Mouse (Mus musculus) hematopoietic stem cell, adult 5-6 weeks (primary cell): ENCODE data around the gene Trove2. TPM values are rescaled to one million over a fixed set of nuclear protein-coding genes. Genes with fewer than 3 reads are reported as not detected.
"Not testable (repeated sequence)": the region's sequence is repeated elsewhere in the genome, so short reads cannot be mapped to it uniquely, and the experiment has no call there.

Experiments
- ATAC-seq, 2 experiments: fragments of 125-278 bp in 1 of 2; replicated peaks in 1 of 2; 2 replicates each; pipeline ENCODE4 v1.8.0; 2016 to 2017; ENCODE audit warnings: inconsistent platforms in 2 of 2, mild to moderate bottlenecking in 2 of 2, moderate number of reproducible peaks in 2 of 2, low read depth in 1 of 2, moderate TSS enrichment in 1 of 2; ENCODE audit not compliant: low FRiP score in 2 of 2, poor library complexity in 2 of 2, severe bottlenecking in 2 of 2, insufficient read depth in 1 of 2, low TSS enrichment in 1 of 2
- total RNA-seq: library from RNA; stranded (forward); fragments of 172-1452, 232-1000 nt; gene quantifications from 2 replicates; pipeline ENCODE4 v1.2.3, GENCODE M21; 2017

Trove2 gene
- total RNA-seq, 1 experiment from 2014 or later: 11.3 TPM

DNA sequence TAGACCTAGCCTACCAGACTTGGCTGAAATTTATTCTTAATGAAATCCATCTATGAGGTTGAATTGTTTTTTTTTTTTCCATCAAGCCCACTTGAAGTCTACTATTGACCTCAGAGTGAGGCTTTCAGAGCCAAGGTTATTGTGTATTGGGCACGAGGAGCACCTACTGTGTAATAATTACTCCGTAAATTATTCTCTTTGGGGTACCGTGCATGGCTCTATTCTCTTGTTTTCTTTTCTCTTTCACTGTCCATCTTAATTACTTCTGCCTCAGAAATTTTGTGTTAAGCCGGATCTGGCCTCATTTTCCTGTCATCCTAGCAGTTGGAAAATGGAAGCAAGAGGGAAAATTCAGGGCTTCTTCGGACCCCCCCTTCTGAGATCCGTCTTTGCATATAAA, 34.7 kb downstream of the Trove2 start:
- no peak for ATAC-seq

DNA sequence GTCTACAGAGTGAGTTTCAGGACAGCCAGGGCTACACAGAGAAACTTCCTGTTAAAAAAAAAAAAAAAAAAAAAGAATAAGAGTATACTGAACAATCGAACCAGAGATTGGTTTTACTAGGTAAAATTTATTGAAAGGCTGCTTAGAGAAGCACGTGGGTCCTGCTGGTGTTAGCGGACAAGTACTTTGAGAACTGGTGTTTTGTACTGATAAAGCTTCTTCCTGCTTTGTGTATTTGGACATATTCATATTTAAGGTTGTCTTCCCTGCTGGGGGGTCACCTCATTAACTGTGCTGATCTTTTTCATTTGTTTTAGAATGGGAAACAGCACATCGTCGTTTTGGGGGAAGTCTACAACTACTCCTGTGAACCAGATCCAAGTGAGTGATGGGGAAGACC, 35.5 kb downstream of the Trove2 start:
- ATAC-seq: no peak

DNA sequence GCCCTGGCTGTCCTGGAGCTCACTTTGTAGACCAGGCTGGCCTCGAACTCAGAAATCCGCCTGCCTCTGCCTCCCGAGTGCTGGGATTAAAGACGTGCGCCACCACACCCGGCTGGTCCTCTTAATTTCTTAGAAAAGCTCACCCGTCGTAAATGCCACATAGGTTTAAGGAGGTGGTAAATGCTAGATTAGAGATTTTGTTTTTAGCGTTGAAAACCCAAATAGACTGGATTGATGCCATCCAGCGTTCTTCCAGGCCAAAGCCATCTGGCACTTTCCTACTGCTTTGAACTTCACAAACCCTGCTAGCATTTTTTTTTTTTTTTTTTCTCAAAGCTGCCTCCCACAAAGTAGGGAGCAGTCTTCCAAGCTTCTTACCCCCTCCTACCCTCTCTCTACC, 36.3 kb downstream of the Trove2 start:
- ATAC-seq: no peak

DNA sequence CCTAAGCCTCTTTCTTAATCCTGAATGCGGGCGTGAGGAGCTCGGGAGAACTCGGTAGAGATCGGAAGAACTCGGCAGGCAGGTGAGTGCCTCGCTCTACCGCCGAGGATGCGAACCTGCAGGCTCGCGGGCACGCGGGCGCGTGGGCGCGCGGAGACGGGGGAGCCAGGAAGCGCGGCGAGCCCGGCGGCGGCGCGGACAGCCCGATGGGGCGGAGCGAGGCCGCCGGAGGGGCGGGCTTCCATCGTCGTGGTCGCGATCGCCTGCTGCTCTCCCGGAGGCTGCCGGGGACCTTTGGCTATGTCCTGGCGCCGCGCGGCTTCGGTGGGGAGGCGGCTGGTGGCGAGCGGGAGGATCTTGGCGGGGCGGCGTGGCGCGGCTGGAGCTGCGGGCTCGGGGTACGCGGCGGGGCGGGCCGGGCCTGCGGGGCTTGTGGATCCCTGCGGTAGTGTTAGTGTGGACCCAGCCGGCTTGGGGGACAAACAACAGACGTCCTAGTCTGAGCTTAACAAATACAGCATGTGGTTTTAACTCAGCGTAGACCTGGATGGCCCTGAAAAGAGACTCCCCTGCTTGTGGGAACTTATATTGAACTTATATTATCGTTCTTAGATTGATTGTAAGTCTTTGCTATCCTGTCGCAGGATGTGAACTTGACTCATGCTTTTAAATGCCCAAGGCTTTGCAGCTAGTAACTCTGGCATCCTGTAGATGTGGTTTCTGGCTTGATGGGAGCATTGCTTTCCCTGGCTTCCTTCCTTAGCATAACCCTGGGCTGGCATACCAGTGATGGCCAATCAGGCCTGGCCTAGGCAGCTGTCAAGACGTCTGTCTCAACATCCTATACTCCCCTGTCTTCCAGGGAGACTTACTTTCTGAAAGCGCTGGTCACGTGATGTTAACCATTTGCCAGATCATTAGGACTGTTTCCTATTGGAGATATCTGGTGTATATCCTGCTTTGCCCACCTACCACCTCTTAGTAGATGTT, 37.2 kb downstream of the Trove2 start:
- ATAC-seq: peak; percentile 79 to 81

DNA sequence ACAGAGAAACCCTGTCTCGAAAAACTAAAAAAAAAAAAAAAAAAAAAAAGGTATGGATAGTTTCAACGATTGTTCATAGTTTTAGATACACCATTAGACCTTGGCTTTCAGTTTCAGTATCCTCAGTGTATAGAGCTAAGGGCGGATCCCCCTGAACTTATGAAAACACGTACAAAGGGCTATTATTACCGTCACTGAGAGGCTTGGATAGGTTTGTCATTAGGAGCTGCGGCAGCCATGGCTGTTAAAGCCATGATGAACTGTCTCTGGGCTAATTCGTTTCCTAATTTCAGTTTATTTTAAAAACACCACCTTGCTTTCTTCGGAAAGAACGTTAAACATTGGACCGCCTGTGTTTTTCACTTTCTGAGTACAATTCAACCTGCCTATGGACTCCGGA, 38.1 kb downstream of the Trove2 start:
- peak; percentile 49 to 53; a peak in 2 of 4 replicates for ATAC-seq

DNA sequence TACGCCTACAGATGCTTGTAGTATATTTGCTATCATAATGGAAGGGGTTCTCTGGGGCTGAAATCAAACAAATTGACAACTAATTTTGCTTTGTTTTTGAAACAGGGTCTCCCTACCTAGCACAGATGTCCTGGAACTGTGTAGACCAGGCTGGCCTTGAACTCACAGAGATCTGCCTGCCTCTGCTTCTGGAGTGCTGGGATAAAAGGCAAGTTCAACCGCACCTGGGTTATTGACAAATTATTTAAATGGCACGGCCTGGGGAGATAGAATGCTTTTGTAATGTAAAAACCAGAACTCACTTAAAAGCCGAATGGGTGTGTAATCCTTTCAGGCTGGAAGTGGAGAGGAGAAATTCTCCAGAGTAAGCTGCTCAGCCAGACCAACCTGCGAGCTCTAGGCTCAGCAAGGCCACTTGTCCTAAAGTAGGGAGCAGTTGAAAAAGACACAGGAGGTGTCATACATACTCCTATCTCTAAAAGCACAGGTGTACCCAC, 42.9 kb downstream of the Trove2 start:
- no peak for ATAC-seq

DNA sequence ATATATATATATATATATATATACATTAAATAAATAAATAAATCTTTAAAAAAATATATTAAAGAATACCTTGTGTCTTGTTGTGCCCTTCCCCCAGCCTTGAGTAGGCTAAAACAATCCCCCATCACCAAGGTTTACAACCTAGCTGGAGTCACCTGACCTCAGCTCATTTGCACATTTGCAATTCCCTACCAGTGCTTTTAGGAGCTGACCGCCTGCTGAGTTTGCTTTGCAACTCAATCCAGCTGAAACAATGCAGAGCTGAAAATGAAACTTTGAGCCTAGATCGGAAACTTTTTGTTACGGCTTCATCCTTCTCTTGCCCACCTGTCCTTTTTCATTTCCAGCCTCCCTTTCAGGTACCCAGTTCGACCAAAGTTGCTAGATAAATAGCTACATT, 45.2 kb downstream of the Trove2 start:
- ATAC-seq: no peak

DNA sequence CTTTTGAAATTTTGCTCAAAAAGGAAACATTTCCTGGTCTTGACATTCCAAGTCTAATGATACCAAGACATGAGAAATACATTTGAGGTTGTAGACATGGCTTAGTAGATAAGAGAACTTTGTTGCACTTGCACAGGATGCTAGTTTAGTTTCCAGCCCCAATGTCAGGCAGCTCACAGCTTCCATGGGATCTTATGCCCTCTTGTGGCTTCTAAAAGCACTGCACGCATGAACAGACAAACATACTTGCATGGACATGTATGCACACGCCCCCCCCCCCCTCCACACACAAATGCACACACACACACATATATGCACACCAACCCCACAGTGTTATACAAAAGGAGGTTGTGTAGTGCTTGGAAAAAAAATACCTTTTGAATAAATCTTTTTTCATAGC, 46.0 kb downstream of the Trove2 start:
- peak; percentile 69 to 85; a peak in 2 of 4 replicates for ATAC-seq

DNA sequence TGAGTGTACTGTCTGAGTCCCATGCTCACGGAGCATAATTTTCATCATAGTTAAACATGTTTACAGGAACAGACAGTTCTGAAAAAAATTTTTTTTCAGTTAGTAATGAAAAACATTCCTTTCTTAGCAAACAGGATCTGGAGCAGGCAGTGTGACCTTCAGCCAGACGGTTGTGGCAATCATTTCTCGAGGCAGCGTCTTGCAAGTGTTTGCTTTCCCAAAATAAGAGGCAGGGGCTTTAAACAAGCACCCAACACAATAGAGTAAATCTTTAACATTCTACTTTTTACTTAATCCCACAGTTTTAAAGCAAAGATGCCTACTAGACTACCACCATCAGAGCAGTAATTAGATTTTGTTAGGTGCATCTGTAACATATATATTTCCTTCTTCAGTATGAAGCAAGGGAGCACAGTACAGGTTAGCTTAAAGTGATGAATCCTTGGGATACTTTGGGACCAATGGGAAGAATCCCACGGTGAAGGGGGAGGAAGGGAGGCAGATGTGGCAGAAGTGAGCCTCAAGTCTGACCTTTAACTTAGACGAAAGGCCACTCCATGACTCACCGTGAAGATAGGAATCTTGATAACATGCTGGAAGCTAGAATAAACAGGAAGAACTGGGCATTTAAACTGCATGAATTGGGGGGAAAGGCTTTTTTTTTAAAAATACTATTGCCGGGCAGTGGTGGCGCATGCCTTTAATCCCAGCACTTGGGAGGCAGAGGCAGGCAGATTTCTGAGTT, 49.0 kb downstream of the Trove2 start:
- no peak for ATAC-seq

DNA sequence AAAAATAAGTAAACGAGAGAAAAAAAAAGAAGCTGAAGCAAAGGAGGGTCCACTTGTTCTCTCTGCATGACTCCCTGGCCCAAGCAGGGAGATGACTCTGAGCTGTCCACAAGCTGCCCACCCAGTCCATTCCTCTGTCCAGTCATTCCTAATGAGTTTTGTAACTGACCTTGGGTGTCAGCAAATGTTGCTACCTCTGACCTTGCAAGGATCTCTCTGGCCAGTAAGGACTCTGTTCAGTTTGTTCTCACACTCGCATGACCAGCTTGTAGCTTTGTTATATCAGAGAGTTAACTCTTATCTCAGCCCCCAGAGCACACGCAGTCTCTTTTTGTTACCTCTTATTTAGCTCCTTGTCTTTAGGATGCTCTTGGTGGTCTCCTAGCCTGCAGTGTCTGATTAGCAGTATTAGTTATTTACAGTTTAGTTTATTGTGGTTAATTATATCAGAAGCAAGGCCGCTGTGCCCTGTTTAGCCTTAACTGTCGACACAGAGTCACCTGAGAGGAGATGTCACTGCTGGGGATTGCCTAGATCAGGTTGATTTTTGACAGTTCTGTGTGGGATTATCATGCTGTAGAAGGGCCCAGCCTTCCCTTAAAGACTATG, 52.3 kb downstream of the Trove2 start:
- ATAC-seq: peak in 1 of 2 experiments; percentile 29; a peak in 2 of 4 replicates

DNA sequence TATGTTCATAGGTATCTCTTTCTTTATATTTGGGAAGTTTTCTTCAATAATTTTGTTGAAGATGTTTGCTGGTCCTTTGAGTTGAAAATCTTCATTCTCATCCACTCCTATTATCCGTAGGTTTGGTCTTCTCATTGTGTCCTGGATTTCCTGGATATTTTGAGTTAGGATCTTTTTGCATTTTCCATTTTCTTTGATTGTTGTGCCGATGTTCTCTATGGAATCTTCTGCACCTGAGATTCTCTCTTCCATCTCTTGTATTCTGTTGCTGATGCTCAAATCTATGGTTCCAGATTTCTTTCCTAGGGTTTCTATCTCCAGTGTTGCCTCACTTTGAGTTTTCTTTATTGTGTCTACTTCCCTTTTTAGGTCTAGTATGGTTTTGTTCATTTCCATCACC, 60.8 kb downstream of the Trove2 start, which contains the start of gene Glrx2:
Gene Glrx2, plus strand, starts transcription at position 301 of the 400 bp plus-strand sequence.
- ATAC-seq: not testable (repeated sequence)

DNA sequence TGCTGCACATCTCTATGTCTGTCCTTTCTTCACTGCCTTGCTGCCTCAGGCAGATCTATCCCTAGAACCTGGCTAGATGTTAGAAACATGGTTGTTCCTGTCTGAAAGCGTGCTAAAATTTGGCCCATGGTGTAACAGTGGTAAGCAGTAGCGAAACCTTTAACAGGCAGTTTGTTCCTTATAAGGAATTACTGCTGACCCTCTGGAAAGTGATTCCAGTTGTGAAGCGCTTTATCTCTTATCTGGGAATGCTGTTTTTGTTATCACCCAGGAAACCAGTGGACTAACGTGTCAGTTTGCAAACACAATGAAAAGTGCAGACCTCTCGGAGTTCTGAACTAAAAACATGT, 66.3 kb downstream of the Trove2 start:
- peak in 1 of 2 experiments; percentile 10; a peak in 1 of 4 replicates for ATAC-seq

DNA sequence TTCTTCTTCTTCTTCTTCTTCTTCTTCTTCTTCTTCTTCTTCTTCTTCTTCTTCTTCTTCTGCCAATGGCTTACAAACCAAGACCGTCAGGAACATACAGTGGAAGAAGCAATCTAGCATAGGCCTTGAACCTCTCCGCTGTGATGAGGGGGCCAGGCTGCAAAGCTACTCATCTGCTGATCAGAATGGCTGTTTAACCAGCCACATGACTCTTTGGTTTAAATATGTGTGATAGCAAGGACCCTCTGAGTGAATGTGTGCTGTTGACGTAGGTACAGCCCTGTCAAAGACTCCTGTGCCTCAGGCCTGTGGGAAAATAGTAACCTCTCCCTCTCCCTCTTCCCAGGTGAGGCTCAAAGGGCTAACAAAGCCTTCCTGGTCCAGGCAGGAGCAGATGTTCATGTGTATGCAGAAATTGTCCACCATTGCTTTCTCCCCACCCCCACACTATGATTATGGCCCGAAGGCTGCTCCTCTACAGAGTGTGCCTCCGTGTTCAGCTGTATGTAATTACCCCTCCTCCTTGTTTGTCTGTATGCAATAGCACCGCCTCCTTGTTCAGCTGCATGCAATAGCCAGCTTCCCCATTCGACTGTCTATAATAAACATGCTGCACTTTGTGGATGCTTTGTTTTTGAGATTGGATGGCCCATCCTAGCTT, 66.8 kb downstream of the Trove2 start:
- peak; percentile 75 to 86; a peak in 3 of 4 replicates for ATAC-seq

DNA sequence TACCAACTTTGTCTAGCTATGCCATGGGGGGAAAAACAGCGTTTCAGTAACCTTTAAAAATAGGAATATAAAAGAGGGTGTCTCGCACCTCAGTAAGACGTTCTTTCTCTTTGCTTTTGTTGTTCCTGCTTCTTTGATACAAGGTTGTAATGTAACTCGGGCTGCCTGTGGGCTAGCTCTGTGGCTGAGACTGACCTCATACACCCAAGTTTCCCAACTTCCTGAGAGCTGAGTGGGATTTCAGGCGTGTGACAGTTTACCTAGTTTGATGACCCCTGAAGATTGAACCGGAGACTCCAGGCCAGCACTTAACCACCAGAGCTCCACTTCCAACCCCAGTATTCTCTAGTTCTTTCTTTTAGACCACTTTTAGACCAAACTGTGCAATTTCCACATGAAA, 68.5 kb downstream of the Trove2 start:
- ATAC-seq: peak; percentile 17 to 58; a peak in 1 of 4 replicates

DNA sequence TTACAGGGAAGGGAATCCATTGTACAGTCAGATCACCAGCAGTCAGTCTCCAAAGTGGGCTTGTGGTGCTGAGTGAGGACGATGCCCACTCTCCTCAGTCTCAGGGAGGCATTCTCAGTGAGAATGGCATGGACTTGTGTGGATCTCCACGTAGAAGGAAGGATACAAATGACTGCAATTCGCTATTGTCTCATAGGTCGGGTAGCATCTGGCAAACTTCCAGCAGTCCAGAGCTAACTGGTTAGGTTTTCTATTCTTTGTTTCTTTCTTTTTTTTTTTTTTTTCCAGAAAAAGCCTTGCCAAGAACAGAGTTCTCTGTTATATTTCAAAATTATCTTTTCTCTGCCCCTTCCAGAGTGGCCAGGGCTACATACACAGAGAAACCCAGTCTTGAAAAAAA, 69.9 kb downstream of the Trove2 start:
- no peak for ATAC-seq

DNA sequence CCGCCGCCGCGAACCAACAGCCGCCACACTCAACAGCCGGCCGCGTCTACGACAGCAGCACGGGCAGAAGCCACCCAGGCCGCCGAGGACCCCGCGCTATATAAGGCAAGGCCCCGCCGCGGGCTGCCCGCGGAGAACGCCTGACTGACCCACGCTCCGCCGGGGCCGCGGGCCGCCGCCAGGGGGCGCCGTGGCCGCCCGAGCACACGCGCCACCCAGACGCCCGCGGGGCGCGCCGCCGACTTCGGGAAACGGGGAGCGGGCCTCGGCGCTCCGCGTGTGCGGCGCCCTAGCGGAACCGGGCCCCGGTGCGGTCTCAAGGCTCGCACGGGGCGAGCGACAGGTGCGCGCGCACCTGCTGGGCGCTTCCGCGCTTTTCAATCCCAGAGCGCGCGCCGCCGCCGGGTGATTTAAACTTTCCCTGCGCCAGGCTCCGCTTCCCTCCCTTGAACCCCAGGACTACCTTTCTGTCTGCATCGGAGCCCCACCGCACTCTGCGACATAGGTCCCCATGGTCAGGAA, 74.1 kb downstream of the Trove2 start, which contains the start of gene Cdc73:
Gene Cdc73, minus strand, starts transcription at position 153 of the 522 bp plus-strand sequence.
- peak; percentile 92 to 95 for ATAC-seq
